Mouse (Mus musculus) activated CD4-positive, CD25-positive, alpha-beta regulatory T cell (primary cell): ENCODE measurements around the gene Rps6ka4. TPM values are rescaled to one million over a fixed set of nuclear protein-coding genes. Genes with fewer than 3 reads are reported as not detected.

ENCODE experiments used
- polyA plus RNA-seq, 2 experiments: library from polyadenylated mRNA; unstranded; fragments of 100-300 nt; shearing (Covaris generic); gene quantifications; one replicate each; pipeline ENCODE4 v1.2.1; 2017

Gene Rps6ka4
- polyA plus RNA-seq, result 10 to 100 TPM; 32.1 to 47.3 TPM

GRCm38 (mm10) chr19:6840475-6841291, at the start of gene Rps6ka4:
Rps6ka4 (minus strand) TSS chr19:6840636.

GRCm38 (mm10) chr19:6858031-6858430, 17.6 kb upstream of the Rps6ka4 start, which contains the start of gene Ccdc88b:
Ccdc88b (minus strand) TSS chr19:6858211.

Other genes starting within 250 kb of the Rps6ka4 start
- 10 to 100 TPM; 30.5 to 40.5 TPM for gene Ccdc88b, start 17.6 kb upstream of the Rps6ka4 start, polyA plus RNA-seq
- gene Trmt112, start 69.1 kb upstream of the Rps6ka4 start, polyA plus RNA-seq, result 100 to 1,000 TPM; 129 to 191 TPM
- 100 to 1,000 TPM; 217 to 252 TPM for gene Prdx5, start 69.5 kb upstream of the Rps6ka4 start, polyA plus RNA-seq
- gene Esrra, start 81.2 kb upstream of the Rps6ka4 start, polyA plus RNA-seq, result 10 to 100 TPM; 23.4 to 32.9 TPM
- gene Catsperz, start 84.7 kb upstream of the Rps6ka4 start, polyA plus RNA-seq, result under 1 TPM in 1 of 2 experiments, not detected in 1; 0.33 TPM
- gene Kcnk4, start 93.9 kb upstream of the Rps6ka4 start, polyA plus RNA-seq, result under 1 TPM in 1 of 2 experiments, not detected in 1; 0.69 TPM
- gene Bad, start 101.2 kb upstream of the Rps6ka4 start, polyA plus RNA-seq, result 10 to 100 TPM; 42.6 to 47.0 TPM
- 10 to 100 TPM in 1 of 2 experiments, 1 to 10 TPM in 1; 9.9 to 16.8 TPM for gene Gpr137, start 101.8 kb upstream of the Rps6ka4 start, polyA plus RNA-seq
- 100 to 1,000 TPM; 131 to 187 TPM for gene Ppp1r14b, start 134.3 kb upstream of the Rps6ka4 start, polyA plus RNA-seq
- gene Plcb3, start 135.8 kb upstream of the Rps6ka4 start, polyA plus RNA-seq, result 10 to 100 TPM; 13.2 to 40.9 TPM
- gene Fkbp2, start 139.9 kb upstream of the Rps6ka4 start, polyA plus RNA-seq, result 10 to 100 TPM; 38.9 to 52.9 TPM
- gene Vegfb, start 147.0 kb upstream of the Rps6ka4 start, polyA plus RNA-seq, result 1 to 10 TPM; 6.6 to 6.7 TPM
- gene Dnajc4, start 151.9 kb upstream of the Rps6ka4 start, polyA plus RNA-seq, result 10 to 100 TPM; 39.0 to 42.5 TPM
- gene Nudt22, start 155.5 kb upstream of the Rps6ka4 start, polyA plus RNA-seq, result 10 to 100 TPM; 22.2 to 30.1 TPM
- gene Trpt1, start 155.5 kb upstream of the Rps6ka4 start, polyA plus RNA-seq, result 1 to 10 TPM; 5.4 to 5.7 TPM
- gene Fermt3, start 178.8 kb upstream of the Rps6ka4 start, polyA plus RNA-seq, result 100 to 1,000 TPM; 317 to 350 TPM
- 100 to 1,000 TPM; 136 to 151 TPM for gene Stip1, start 199.3 kb upstream of the Rps6ka4 start, polyA plus RNA-seq
- gene Macrod1, start 216.2 kb upstream of the Rps6ka4 start, polyA plus RNA-seq, result 10 to 100 TPM in 1 of 2 experiments, 1 to 10 TPM in 1; 9.7 to 21.0 TPM